Mouse (Mus musculus): ENCODE results near the gene Ccdc194.
A peak's percentile ranks its signal among the peaks of the same experiment; 100 is the strongest.

Ccdc194 gene

GRCm38 (mm10) chr8:71478943-71479342, 46.6 kb downstream of the Ccdc194 start:
- DNase-seq (ENCODE audit: extremely low read depth, insufficient read length, low spot score) = no peak

DNA sequence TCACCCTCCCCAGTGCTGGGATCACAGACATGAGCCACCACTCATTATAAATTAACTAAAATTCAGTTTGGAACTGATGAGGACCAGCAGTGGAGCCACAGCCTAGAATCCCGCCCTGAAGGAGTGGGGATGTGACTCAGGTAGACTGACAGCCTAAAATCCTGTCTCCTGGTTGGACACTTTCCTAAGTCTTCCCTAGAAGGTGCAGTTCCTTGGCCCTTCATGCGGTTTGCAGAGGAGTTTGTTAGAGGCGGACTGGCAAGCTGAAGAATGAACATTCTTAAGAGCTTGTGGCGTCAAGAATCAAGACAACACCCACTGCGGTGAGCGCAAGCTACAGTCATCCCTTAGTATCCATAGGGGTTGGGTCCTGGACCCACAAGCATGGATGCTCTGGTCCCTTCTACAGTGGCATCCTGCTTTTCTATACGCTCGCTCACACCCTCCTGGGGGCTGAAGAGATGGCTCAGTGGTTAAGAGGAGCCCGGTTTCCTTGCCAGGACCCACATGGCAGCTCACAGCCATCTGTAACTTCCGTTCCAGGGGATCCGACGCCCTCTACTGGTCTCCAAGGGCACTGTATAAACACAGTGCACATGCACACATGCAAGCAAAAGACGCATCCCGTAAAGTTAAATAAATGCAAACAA, 48.2 kb downstream of the Ccdc194 start:
- no peak for DNase-seq (ENCODE audit: extremely low read depth, insufficient read length, low spot score)

- DNase-seq (ENCODE audit: extremely low read depth, insufficient read length, low spot score) = peak; percentile 80
These were observed 49.2 kb downstream of the Ccdc194 start for GRCm38 (mm10) chr8:71476099-71476940.

GRCm38 (mm10) chr8:71475702-71476075, 49.8 kb downstream of the Ccdc194 start:
- DNase-seq (ENCODE audit: extremely low read depth, insufficient read length, low spot score) = no peak

DNA sequence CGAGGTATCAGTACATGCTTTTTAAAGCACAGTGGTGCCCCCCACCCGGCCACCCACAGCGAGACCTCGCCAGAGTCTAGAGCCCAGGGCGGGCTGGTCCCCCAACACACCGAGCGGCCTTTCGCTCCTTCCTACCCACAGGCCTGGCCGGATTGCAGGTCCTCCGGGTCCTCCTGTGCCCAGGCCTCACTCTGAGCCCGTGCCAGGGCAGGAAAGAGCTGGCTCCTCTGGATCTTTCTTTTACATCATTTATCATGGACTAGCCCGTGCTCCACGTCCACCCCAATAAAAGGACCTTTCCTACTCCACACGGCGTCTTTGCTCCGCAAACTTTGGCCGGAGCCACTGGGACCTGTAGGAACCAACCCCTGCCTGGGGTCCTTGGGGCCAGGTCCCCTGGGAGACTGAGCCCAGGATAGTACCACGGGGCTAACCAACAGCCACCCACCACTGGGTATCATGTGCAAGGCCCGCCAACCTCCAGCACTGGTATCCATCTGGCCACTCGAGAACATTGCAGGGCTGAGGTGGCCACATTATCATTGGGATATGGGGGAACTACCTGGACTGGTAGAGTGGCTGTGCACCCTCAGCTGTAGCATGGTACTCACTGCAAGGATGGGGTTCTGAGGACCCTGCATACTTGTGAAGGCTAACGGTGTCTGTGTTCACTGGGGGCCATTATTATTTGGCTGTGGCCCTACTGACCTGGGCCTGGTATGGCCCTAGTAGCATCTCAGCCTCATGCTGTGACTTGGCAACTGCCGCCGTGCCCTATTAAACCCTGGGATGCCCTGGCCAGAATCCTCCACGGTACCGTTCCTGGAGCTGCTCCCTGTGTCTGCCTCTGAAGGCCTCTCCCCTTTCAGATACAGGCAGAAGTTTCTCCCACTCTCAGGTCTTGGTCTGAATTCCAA, 50.5 kb downstream of the Ccdc194 start:
- no peak for DNase-seq (ENCODE audit: extremely low read depth, insufficient read length, low spot score)

GRCm38 (mm10) chr8:71474344-71474743, 51.2 kb downstream of the Ccdc194 start:
- DNase-seq (ENCODE audit: extremely low read depth, insufficient read length, low spot score) = no peak

GRCm38 (mm10) chr8:71472601-71473386, 52.7 kb downstream of the Ccdc194 start:
- DNase-seq (ENCODE audit: extremely low read depth, insufficient read length, low spot score) = no peak

DNA sequence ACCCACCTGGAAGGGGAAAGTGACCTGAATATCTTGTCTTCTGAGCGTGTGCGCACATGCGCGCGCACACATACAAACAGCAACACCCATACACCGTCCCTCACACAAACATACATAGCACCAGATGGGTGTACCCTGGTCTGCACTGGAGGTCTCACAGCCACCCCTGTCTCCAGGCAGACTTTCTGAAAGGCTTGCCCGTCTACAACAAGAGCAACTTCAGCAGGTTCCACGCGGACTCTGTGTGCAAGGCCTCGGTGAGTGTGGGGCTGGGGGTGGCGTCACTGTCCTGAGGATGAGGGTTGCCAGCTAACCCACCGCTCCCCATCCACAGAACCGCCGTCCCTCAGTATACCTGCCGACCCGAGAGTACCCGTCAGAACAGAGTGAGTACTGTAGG, 53.6 kb downstream of the Ccdc194 start:
- DNase-seq (ENCODE audit: extremely low read depth, insufficient read length, low spot score) = no peak

DNA sequence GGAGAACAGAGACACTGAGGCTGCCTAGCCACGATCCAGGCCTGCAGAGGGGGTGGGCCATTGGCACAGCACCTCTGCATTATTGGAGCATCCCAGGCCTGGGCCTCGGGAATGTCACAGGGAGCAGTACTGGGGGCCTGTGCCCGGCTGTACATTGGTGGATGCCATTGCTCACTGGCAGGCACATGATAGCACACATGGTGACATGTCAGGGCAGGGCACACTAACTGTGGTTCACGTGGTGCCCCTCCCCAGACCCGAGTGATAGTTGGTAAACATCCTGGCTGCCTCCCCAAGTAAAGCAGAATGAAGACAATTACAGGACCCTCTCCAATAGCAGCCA, 54.6 kb downstream of the Ccdc194 start:
- no peak for DNase-seq (ENCODE audit: extremely low read depth, insufficient read length, low spot score)

- DNase-seq (ENCODE audit: extremely low read depth, insufficient read length, low spot score) = no peak
These were observed 55.2 kb downstream of the Ccdc194 start for GRCm38 (mm10) chr8:71470146-71470912.

All from 3134 (cell line).